Mouse (Mus musculus) adrenal gland, adult 2 months (tissue): Measurements from ENCODE around the gene Adi1. TPM values are rescaled to one million over a fixed set of nuclear protein-coding genes. Genes with fewer than 3 reads are reported as not detected.

Source experiments
- microRNA-seq, 2 experiments: library from miRNA; unstranded; fragments of <30 nt; microRNA quantifications; one replicate each; pipeline ENCODE4 v1.2.0; 2021
- polyA plus RNA-seq: library from polyadenylated mRNA; depleted of rRNA; stranded (reverse); fragments of >200 nt; gene quantifications from 2 replicates; pipeline ENCODE4 v1.2.3, GENCODE M21; 2012; rRNA removed
- total RNA-seq, 2 experiments: library from RNA; stranded (reverse); gene quantifications; 2 replicates each; pipeline ENCODE4 v1.2.3; 2021

Gene Adi1
- total and polyA plus RNA-seq, 3 experiments = 12.3 to 83.4 (median 80.5) TPM

Small RNA genes lying within 50 kb of the gene (microRNA-seq; reads per million reads assigned to microRNA genes)
- gene Mir6937 = 0.22 to 0.41 reads per million in 2 experiments

Other genes starting within 250 kb of the Adi1 start
- gene Dcdc2c, start 122.8 kb upstream of the Adi1 start, total RNA-seq = under 1 TPM in 1 of 2 experiments, not detected in 1; 0.20 TPM
- gene Dcdc2c, start 122.8 kb upstream of the Adi1 start, polyA plus RNA-seq = not detected in 2 replicates
- not detected for gene Allc, start 92.7 kb upstream of the Adi1 start, total RNA-seq
- not detected in 2 replicates for gene Allc, start 92.7 kb upstream of the Adi1 start, polyA plus RNA-seq
- 1 to 10 TPM; 4.1 to 4.5 TPM for gene Colec11, start 51.9 kb upstream of the Adi1 start, total RNA-seq
- gene Colec11, start 51.9 kb upstream of the Adi1 start, polyA plus RNA-seq = 1.9 and 2.2 TPM in 2 replicates
- 100 to 1,000 TPM; 166 to 524 TPM for gene Rps7, start 39.3 kb upstream of the Adi1 start, total RNA-seq
- 79.2 and 83.3 TPM in 2 replicates for gene Rps7, start 39.3 kb upstream of the Adi1 start, polyA plus RNA-seq
- gene Rnaseh1, start 25.6 kb upstream of the Adi1 start, total RNA-seq = 10 to 100 TPM in 1 of 2 experiments, 1 to 10 TPM in 1; 9.5 to 14.7 TPM
- 4.0 and 5.1 TPM in 2 replicates for gene Rnaseh1, start 25.6 kb upstream of the Adi1 start, polyA plus RNA-seq
- 10 to 100 TPM; 32.7 to 39.2 TPM for gene Trappc12, start 75.2 kb downstream of the Adi1 start, total RNA-seq
- 18.1 and 22.6 TPM in 2 replicates for gene Trappc12, start 75.2 kb downstream of the Adi1 start, polyA plus RNA-seq
- 10 to 100 TPM; 21.8 to 23.5 TPM for gene Eipr1, start 76.6 kb downstream of the Adi1 start, total RNA-seq
- 23.1 TPM in 2 replicates for gene Eipr1, start 76.6 kb downstream of the Adi1 start, polyA plus RNA-seq